Mouse (Mus musculus): ENCODE data around the gene Cacna1h.

The Cacna1h gene

GRCm38 (mm10) chr17:25408302-25408999, 25.1 kb downstream of the Cacna1h start:
- no peak for DNase-seq (ENCODE audit: low read depth)

DNA sequence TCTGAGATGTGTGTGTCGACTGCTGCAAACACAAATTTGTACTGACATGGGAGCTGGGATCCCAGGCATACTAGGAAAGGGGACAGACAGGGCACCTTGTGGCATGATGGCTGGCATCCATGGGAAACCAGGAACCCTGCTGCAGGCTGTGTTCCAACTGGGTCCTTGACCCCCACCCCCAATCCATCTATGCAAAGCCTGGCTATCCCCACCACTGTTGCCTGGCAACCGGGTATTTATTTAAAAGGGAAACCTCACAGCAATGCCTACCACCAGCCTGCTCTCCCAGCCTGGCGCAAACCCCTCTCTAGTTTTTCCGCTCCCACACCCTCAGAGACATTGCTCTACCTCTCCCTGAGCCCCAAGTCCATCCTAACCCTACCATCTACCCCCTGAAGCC, 26.2 kb downstream of the Cacna1h start:
- DNase-seq (ENCODE audit: low read depth) = no peak

DNA sequence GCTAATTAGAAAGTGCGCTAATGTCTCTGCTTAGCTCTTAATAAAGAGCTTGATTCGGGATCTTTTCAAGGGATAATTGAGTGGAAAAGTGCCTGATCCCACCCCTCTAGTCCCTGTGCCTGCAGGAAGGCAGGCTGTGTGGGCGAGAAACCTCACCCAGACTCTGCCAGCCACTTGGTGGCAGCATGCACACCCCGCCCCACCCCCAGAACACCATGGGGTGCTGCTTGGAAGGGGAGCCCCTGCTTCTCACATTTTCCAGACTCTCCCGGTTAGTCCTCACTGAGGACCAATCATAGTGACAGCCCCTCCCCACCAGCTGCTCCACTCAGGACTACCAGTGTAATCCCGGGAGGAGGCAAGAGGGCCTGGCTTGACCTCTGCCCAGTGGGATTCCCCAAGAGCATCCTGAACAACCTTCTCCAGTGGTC, 27.6 kb downstream of the Cacna1h start:
- no peak for DNase-seq (ENCODE audit: low read depth)

DNA sequence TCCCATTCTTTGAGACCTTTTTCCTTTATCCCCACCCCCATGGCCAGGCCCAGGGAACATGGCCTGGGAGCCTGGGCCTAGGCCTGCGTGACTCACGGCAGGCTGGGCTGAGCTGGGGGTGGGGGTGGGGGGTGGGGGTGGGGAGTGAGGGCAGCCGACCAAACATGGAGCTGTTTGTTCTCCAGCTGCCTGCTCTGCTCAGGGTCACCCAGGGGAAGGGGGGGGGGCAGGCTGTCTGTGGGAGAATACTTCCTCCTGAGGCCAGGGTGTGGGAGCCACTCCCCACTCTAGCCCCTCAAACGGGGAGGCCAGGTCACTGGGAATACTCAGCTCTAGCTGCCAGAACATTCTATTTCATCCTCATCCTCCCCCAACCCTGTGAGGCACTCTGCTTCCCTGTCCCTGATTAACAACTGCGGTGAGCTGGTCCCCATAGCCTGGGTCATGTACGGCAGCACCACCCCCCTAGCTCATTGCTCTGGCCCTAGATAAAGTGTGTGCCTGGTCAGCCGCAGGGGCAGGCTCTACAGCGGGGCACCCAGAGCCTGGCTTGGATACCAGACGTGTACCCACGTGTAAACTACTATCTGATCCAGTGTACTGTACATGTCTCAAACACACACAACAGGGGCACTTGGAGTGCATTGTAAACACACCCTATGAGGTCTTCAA, 28.2 kb downstream of the Cacna1h start:
- DNase-seq (ENCODE audit: low read depth) = no peak

DNA sequence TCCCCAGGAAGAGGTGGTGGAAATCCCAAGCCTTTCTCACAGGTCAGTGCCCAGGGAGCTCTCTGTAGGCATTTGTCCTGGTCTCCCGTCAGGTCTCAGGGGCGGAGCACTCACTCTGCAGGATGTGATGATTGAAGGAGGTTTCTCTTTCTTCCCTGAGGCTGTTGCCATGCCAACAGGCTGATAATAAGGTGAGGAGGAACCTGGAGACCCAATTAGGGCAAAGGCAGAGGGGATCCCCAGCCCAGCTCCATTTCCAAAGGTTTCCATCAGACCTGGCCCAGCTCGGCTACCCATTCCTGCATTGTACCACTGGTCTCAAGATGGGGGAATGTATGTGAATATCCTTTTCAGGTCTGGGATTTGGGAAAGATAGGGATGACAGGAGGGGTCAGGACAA, 29.4 kb downstream of the Cacna1h start:
- DNase-seq (ENCODE audit: low read depth) = no peak

DNA sequence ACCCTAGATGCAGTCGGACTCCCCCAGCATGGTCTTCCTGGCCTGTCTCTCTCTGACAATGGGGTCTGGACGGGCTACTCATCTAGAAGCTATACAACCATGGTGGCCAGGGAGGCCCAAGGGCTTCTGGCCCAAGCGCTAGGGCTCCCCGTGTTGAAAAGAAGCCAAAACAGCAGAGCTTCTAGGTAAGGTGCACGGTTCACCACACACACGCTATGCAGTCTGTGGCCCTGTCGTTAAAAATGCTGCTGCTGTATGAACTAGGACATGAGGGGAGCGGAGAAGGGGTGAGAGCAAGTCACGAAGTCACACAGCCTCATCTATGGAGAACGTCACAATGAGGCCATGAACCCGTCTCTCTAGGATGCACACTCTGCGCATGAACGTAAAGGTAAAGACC, 31.4 kb downstream of the Cacna1h start:
- DNase-seq (ENCODE audit: low read depth) = no peak

DNA sequence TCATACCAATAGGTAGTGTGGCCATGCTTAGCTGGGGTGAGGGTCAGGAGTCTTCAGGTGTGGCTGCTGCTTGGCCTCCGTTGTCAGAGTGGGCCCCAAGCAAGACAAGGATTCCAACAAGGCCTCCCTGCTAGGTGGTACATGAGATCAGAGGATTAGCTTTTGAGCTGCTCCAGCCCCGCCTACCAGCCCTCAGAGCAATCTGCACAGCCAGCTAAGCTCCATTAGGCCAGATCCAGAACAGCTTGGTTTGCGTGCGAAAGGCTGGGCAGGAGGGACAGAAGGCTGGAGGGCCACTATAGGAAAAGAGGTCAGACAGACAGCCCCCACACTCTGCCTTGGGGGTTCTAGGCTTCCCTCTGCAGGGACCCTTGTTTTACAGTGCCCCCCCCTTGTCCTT, 32.1 kb downstream of the Cacna1h start:
- no peak for DNase-seq (ENCODE audit: low read depth)

- peak; percentile 10 for DNase-seq (ENCODE audit: low read depth)
Observed at GRCm38 (mm10) chr17:25400443-25400842, 33.1 kb downstream of the Cacna1h start.

- DNase-seq (ENCODE audit: low read depth) = no peak
Observed at GRCm38 (mm10) chr17:25398520-25398838, 35.1 kb downstream of the Cacna1h start.

- DNase-seq (ENCODE audit: low read depth) = peak; percentile 57
Observed at GRCm38 (mm10) chr17:25397804-25398519, 35.6 kb downstream of the Cacna1h start.

GRCm38 (mm10) chr17:25394526-25394925, 39.1 kb downstream of the Cacna1h start:
- DNase-seq (ENCODE audit: low read depth) = no peak

DNA sequence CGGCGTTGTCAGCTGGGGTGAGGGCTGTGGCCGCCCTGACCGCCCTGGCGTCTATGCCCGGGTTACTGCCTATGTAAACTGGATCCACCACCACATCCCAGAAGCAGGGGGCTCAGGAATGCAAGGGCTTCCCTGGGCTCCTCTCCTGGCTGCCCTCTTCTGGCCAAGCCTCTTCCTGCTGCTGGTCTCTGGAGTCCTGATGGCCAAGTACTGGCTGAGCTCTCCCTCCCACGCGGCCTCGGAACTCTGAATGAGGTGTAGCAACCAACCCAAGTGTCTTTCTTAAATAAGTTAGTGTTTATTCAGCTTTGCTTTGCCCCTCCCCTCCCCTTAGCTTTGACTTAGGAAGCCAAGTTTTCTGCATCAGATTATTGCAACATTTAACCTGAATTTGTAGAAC, 59.6 kb downstream of the Cacna1h start:
- DNase-seq (ENCODE audit: low read depth) = no peak

DNA sequence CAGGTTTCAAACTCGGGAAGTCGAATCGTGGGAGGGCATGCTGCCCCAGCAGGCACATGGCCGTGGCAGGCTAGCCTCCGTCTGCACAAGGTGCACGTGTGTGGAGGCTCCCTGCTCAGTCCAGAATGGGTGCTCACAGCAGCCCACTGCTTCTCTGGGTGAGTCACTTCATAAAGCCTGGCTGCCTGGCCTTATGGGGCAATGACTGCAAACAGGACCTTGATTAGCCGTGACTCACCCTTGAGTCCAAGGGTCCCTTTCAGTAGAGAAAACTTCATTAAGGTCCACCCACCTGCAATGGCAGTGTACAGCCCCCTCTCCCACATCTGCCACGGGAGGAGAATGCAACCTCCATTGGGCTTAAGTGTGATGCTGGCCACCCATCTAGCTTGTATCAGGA, 61.1 kb downstream of the Cacna1h start:
- no peak for DNase-seq (ENCODE audit: low read depth)

DNA sequence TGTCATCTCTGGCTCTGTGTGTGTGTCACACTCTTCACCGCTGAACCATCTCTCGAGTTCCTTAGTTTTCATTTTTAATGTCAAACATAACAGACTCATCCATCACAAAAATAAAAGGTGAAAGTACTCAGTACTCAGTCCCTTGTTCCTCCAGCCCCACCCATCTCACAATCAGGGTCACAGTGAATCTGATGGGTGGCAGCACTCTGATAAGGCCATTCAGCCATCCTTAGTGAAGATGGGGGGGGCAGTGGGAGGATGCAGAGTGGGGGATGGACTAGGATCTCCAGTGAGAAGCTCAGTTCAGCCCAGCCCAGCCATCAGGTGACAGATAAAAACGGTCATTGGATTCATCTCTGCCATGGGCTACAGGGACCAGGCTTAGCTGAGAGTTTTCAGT, 64.6 kb downstream of the Cacna1h start, which contains the start of gene Tpsg1:
Tpsg1 (plus strand) TSS at position 301 of the 400 bp plus-strand sequence.
- no peak for DNase-seq (ENCODE audit: low read depth)

- DNase-seq (ENCODE audit: low read depth) = no peak
Observed at GRCm38 (mm10) chr17:25366005-25366404, 67.6 kb downstream of the Cacna1h start, which contains the start of gene Tpsb2. TSS of gene Tpsb2 (plus strand) at chr17:25366305.

- DNase-seq (ENCODE audit: low read depth) = peak; percentile 39
Observed at GRCm38 (mm10) chr17:25363726-25364125, 69.9 kb downstream of the Cacna1h start.

- DNase-seq (ENCODE audit: low read depth) = no peak
Observed at GRCm38 (mm10) chr17:25361291-25361690, 72.3 kb downstream of the Cacna1h start.

GRCm38 (mm10) chr17:25345462-25345861, 88.1 kb downstream of the Cacna1h start, which contains the start of gene Tpsab1:
TSS of gene Tpsab1 (minus strand) at chr17:25345562.
- no peak for DNase-seq (ENCODE audit: low read depth)

GRCm38 (mm10) chr17:25341490-25341889, 92.1 kb downstream of the Cacna1h start:
- no peak for DNase-seq (ENCODE audit: low read depth)

- DNase-seq (ENCODE audit: low read depth) = no peak
Observed at GRCm38 (mm10) chr17:25340003-25340402, 93.6 kb downstream of the Cacna1h start.

DNA sequence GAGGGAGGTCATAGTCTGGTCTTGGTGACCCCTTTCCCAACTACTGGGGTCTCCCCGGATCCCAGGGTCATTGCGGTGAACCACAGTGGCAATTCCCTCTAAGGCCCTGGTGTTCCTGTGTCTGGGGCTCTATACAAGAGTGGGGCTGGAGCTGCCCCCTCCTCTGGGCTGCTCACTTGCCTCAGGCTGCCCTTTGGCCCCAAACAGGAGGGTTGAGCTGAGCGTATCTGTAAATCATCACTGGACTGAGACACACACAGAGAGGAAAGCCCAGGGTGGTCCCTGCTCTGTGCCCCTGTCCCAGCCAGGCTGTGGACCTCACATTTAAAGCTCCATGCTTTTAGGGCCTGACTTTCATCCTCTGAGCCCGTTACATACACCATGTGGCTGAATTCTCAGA, 95.4 kb downstream of the Cacna1h start:
- no peak for DNase-seq (ENCODE audit: low read depth)

- peak; percentile 42 for DNase-seq (ENCODE audit: low read depth)
Observed at GRCm38 (mm10) chr17:25333943-25334342, 99.6 kb downstream of the Cacna1h start.

GRCm38 (mm10) chr17:25332321-25332720, 101.3 kb downstream of the Cacna1h start:
- no peak for DNase-seq (ENCODE audit: low read depth)

Measured in naive thymus-derived CD4-positive, alpha-beta T cell, adult 2 months (primary cell).